Mouse (Mus musculus) liver, embryonic 14.5 days (tissue): ENCODE data around the gene Vmn1r113. TPM values are rescaled to one million over a fixed set of nuclear protein-coding genes. Genes with fewer than 3 reads are reported as not detected.
"Not testable (repeated sequence)": the region's sequence is repeated elsewhere in the genome, so short reads cannot be mapped to it uniquely, and the experiment has no call there.

Source experiments
- ATAC-seq: fragments of 200-750 bp; cut with Nextera tagmentation; 2 replicates; pipeline ENCODE4 v1.8.0; 2017; ENCODE audit warnings: moderate number of reproducible peaks, mild to moderate bottlenecking, moderate library complexity; ENCODE audit not compliant: insufficient read depth
- DNase-seq, 3 experiments: peaks; one replicate each; pipeline ENCODE4 v3.0.0-alpha.2; 2012 to 2013; ENCODE audit warnings: low read depth in 3 of 3, low spot score in 3 of 3
- H3K27ac ChIP-seq: fragments of 300-500 bp; sonication (generic); 2 replicates; pipeline ENCODE4 v1.5.1; 2014; ENCODE audit warnings: moderate library complexity, mild to moderate bottlenecking, control low read depth, inconsistent platforms
- H3K27me3 ChIP-seq: fragments of 300-500 bp; sonication (generic); 2 replicates; pipeline ENCODE4 v1.6.1; 2014; ENCODE audit warnings: mild to moderate bottlenecking, low read length, moderate library complexity; ENCODE audit not compliant: control insufficient read depth, insufficient read depth
- H3K36me3 ChIP-seq: fragments of 300-500 bp; sonication (generic); replicated peaks from 2 replicates; pipeline ENCODE4 v1.6.1; 2014; ENCODE audit warnings: low read depth; ENCODE audit not compliant: control insufficient read depth, insufficient read depth
- H3K4me1 ChIP-seq, 2 experiments: fragments of 200-500 bp in 1 of 2; fragments of 300-500 bp in 1 of 2; sonication (generic) in 1 of 2; replicated peaks; 2 replicates each; pipeline ENCODE4 v1.6.1; 2012 to 2014; ENCODE audit warnings: antibody characterized with exemption in 1 of 2, inconsistent platforms in 1 of 2, low read length in 1 of 2; ENCODE audit not compliant: control insufficient read depth in 2 of 2, insufficient read depth in 2 of 2
- H3K4me2 ChIP-seq: fragments of 300-500 bp; sonication (generic); 2 replicates; pipeline ENCODE4 v1.6.1; 2014; ENCODE audit warnings: low read depth, mild to moderate bottlenecking, control low read depth, moderate library complexity
- H3K4me3 ChIP-seq, 2 experiments: fragments of 200-500 bp in 1 of 2; fragments of 300-500 bp in 1 of 2; sonication (generic) in 1 of 2; 2 replicates each; pipeline ENCODE4 v1.5.1; 2012 to 2014; ENCODE audit warnings: low read depth in 2 of 2, low read length in 2 of 2, mild to moderate bottlenecking in 2 of 2, control low read depth in 1 of 2, inconsistent platforms in 1 of 2, moderate library complexity in 1 of 2; ENCODE audit not compliant: insufficient read depth in 1 of 2
- H3K9ac ChIP-seq: fragments of 300-500 bp; sonication (generic); replicated peaks from 2 replicates; pipeline ENCODE4 v1.6.1; 2014; ENCODE audit warnings: mild to moderate bottlenecking, control low read depth, moderate library complexity
- H3K9me3 ChIP-seq: fragments of 300-500 bp; sonication (generic); 2 replicates; pipeline ENCODE4 v1.6.1; 2016; ENCODE audit warnings: low read length, mixed read lengths; ENCODE audit not compliant: control insufficient read depth
- WGBS: fragments of 180-500 bp; shearing (Covaris S2); extraction: QIAGEN DNeasy Blood & Tissue Kit; methylation state at CpG from one replicate; pipeline ENCODE4 v1.1.7; 2014; ENCODE audit not compliant: insufficient replicate concordance; 5-methylcytosine and 5-hydroxymethylcytosine counted together
- polyA plus RNA-seq, 2 experiments: library from polyadenylated mRNA; depleted of rRNA in 1 of 2; stranded (reverse) in 1 of 2; unstranded in 1 of 2; fragments of >200 nt; fragmentation: Nextera tagmentation in 1 of 2; extraction: Ambion mirVana in 1 of 2; gene quantifications; 2 replicates each; pipeline versions ENCODE4 v1.2.1 to v1.2.3; 2012 to 2014

The Vmn1r113 gene
- not detected in 2 replicates for polyA plus RNA-seq (2012; rRNA removed)
- not detected in 2 replicates for polyA plus RNA-seq (2014; fragmentation: Nextera tagmentation; extraction: Ambion mirVana)

- not testable (repeated sequence) for H3K9me3 ChIP-seq, H3K4me1 ChIP-seq, H3K4me3 ChIP-seq, H3K4me2 ChIP-seq, H3K36me3 ChIP-seq, ATAC-seq, DNase-seq, H3K27ac ChIP-seq, H3K27me3 ChIP-seq, H3K9ac ChIP-seq
- 34% methylated on average over 2 of the region's 2 CpGs for WGBS
Measured at GRCm38 (mm10) chr7:20786985-20787384, at the start of gene Vmn1r113. Vmn1r113 (plus strand) TSS chr7:20787285.

GRCm38 (mm10) chr7:20770885-20771284, 16.2 kb upstream of the Vmn1r113 start, which contains the start of gene Vmn1r112:
Vmn1r112 (plus strand) TSS chr7:20771185.
- not testable (repeated sequence) for H3K4me2 ChIP-seq, H3K9ac ChIP-seq, H3K27ac ChIP-seq, ATAC-seq, H3K9me3 ChIP-seq, DNase-seq, H3K36me3 ChIP-seq, H3K27me3 ChIP-seq, H3K4me1 ChIP-seq, H3K4me3 ChIP-seq
- no CpG with 5 or more reads among the region's 3 CpGs for WGBS

- not testable (repeated sequence) for H3K36me3 ChIP-seq, ATAC-seq, H3K4me3 ChIP-seq, H3K4me1 ChIP-seq, H3K9ac ChIP-seq, H3K27ac ChIP-seq, DNase-seq, H3K27me3 ChIP-seq, H3K4me2 ChIP-seq, H3K9me3 ChIP-seq
- WGBS: no CpG with 5 or more reads among the region's 5 CpGs
Measured at GRCm38 (mm10) chr7:20812086-20812485, 25.0 kb downstream of the Vmn1r113 start, which contains the start of gene Vmn1r114. Vmn1r114 (minus strand) TSS chr7:20812186.

Other genes starting within 250 kb of the Vmn1r113 start
- not detected in 2 replicates for gene Gm5726, start 241.5 kb upstream of the Vmn1r113 start, polyA plus RNA-seq (2012; rRNA removed)
- not detected in 2 replicates for gene Gm5726, start 241.5 kb upstream of the Vmn1r113 start, polyA plus RNA-seq (2014; fragmentation: Nextera tagmentation; extraction: Ambion mirVana)
- not detected in 2 replicates for gene Gm4141, start 211.0 kb upstream of the Vmn1r113 start, polyA plus RNA-seq (2012; rRNA removed)
- gene Gm4141, start 211.0 kb upstream of the Vmn1r113 start, polyA plus RNA-seq (2014; fragmentation: Nextera tagmentation; extraction: Ambion mirVana): not detected in 2 replicates
- not detected in 2 replicates for gene Gm4513, start 188.3 kb upstream of the Vmn1r113 start, polyA plus RNA-seq (2012; rRNA removed)
- not detected in 2 replicates for gene Gm4513, start 188.3 kb upstream of the Vmn1r113 start, polyA plus RNA-seq (2014; fragmentation: Nextera tagmentation; extraction: Ambion mirVana)
- gene Vmn1r107, start 118.4 kb upstream of the Vmn1r113 start, polyA plus RNA-seq (2012; rRNA removed): not detected in 2 replicates
- gene Vmn1r107, start 118.4 kb upstream of the Vmn1r113 start, polyA plus RNA-seq (2014; fragmentation: Nextera tagmentation; extraction: Ambion mirVana): not detected in 2 replicates
- gene Vmn1r111, start 84.1 kb upstream of the Vmn1r113 start, polyA plus RNA-seq (2012; rRNA removed): not detected in 2 replicates
- not detected in 2 replicates for gene Vmn1r111, start 84.1 kb upstream of the Vmn1r113 start, polyA plus RNA-seq (2014; fragmentation: Nextera tagmentation; extraction: Ambion mirVana)
- gene Gm10668, start 56.7 kb upstream of the Vmn1r113 start, polyA plus RNA-seq (2012; rRNA removed): not detected in 2 replicates
- gene Gm10668, start 56.7 kb upstream of the Vmn1r113 start, polyA plus RNA-seq (2014; fragmentation: Nextera tagmentation; extraction: Ambion mirVana): not detected in 2 replicates
- not detected in 2 replicates for gene Vmn1r112, start 16.1 kb upstream of the Vmn1r113 start, polyA plus RNA-seq (2012; rRNA removed)
- not detected in 2 replicates for gene Vmn1r112, start 16.1 kb upstream of the Vmn1r113 start, polyA plus RNA-seq (2014; fragmentation: Nextera tagmentation; extraction: Ambion mirVana)
- gene Vmn1r114, start 24.9 kb downstream of the Vmn1r113 start, polyA plus RNA-seq (2012; rRNA removed): not detected in 2 replicates
- not detected in 2 replicates for gene Vmn1r114, start 24.9 kb downstream of the Vmn1r113 start, polyA plus RNA-seq (2014; fragmentation: Nextera tagmentation; extraction: Ambion mirVana)
- gene Vmn1r115, start 57.7 kb downstream of the Vmn1r113 start, polyA plus RNA-seq (2012; rRNA removed): not detected in 2 replicates
- gene Vmn1r115, start 57.7 kb downstream of the Vmn1r113 start, polyA plus RNA-seq (2014; fragmentation: Nextera tagmentation; extraction: Ambion mirVana): not detected in 2 replicates
- not detected in 2 replicates for gene Vmn1r116, start 85.0 kb downstream of the Vmn1r113 start, polyA plus RNA-seq (2012; rRNA removed)
- not detected in 2 replicates for gene Vmn1r116, start 85.0 kb downstream of the Vmn1r113 start, polyA plus RNA-seq (2014; fragmentation: Nextera tagmentation; extraction: Ambion mirVana)
- not detected in 2 replicates for gene Vmn1r117, start 96.8 kb downstream of the Vmn1r113 start, polyA plus RNA-seq (2012; rRNA removed)
- not detected in 2 replicates for gene Vmn1r117, start 96.8 kb downstream of the Vmn1r113 start, polyA plus RNA-seq (2014; fragmentation: Nextera tagmentation; extraction: Ambion mirVana)
- gene Vmn1r118, start 125.1 kb downstream of the Vmn1r113 start, polyA plus RNA-seq (2012; rRNA removed): not detected in 2 replicates
- not detected in 2 replicates for gene Vmn1r118, start 125.1 kb downstream of the Vmn1r113 start, polyA plus RNA-seq (2014; fragmentation: Nextera tagmentation; extraction: Ambion mirVana)
- gene Vmn1r119, start 225.2 kb downstream of the Vmn1r113 start, polyA plus RNA-seq (2012; rRNA removed): not detected in 2 replicates
- gene Vmn1r119, start 225.2 kb downstream of the Vmn1r113 start, polyA plus RNA-seq (2014; fragmentation: Nextera tagmentation; extraction: Ambion mirVana): not detected in 2 replicates